ENCODE assay signal across 8 mouse cellular contexts in genomic region chr5:41763731-41764721, GRCm38 (mm10). TPM values are rescaled to one million over a fixed set of nuclear protein-coding genes. Genes with fewer than 3 reads are reported as not detected.
A peak's percentile ranks its signal among the peaks of the same experiment; 100 is the strongest.
DNase-seq lines count a peak whose midpoint lies in the region; ATAC-seq lines count a peak whose summit lies in the region.

Gene Nkx3-2 (minus strand): TSS chr5:41764501.

- peaks cover 87% of the 10 kb centered on the region for H3K27me3 ChIP-seq in heart, embryonic 10.5 days (ENCODE audit: insufficient read depth, poor library complexity, severe bottlenecking)
- peaks cover 80% of the 10 kb centered on the region for H3K27me3 ChIP-seq in hindbrain, embryonic 11.5 days (ENCODE audit: control insufficient read depth, insufficient read depth, low read length)
- peaks cover 88% of the 10 kb centered on the region for H3K27me3 ChIP-seq in midbrain, embryonic 14.5 days (ENCODE audit: control insufficient read depth, insufficient read depth, low read length)

- H3K36me3 ChIP-seq in heart, embryonic 10.5 days: no peaks in the 10 kb centered on the region
- H3K36me3 ChIP-seq in hindbrain, embryonic 11.5 days (ENCODE audit: control insufficient read depth, insufficient read depth, low read length): no peaks in the 10 kb centered on the region
- H3K36me3 ChIP-seq in midbrain, embryonic 14.5 days (ENCODE audit: control insufficient read depth, insufficient read depth, low read length): no peaks in the 10 kb centered on the region

- intact Hi-C loops in heart, postnatal 36 days (cut with DNase I): no loop called here
- intact Hi-C loops in left cerebral cortex, postnatal 14 days (cut with DNase I): no loop called here

- peak; percentile 79 for ATAC-seq in hindbrain, embryonic 11.5 days (ENCODE audit: low FRiP score)
- peak; percentile 40; the same call in 1 of the 2 replicates for ATAC-seq in midbrain, embryonic 14.5 days (ENCODE audit: low FRiP score, low TSS enrichment)

- H3K9ac ChIP-seq in hindbrain, embryonic 11.5 days (ENCODE audit: low read depth, low read length): no peak within 1 kb of the TSS
- no peak within 1 kb of the TSS for H3K9ac ChIP-seq in midbrain, embryonic 14.5 days (replicated peaks; ENCODE audit: low read length)

- no peak within 1 kb of the TSS for H3K27ac ChIP-seq in heart, embryonic 10.5 days
- H3K27ac ChIP-seq in hindbrain, embryonic 11.5 days (ENCODE audit: low read depth, low read length): no peak within 1 kb of the TSS
- no peak within 1 kb of the TSS for H3K27ac ChIP-seq in midbrain, embryonic 14.5 days (replicated peaks; ENCODE audit: low read depth, low read length)

- DNase-seq in heart, embryonic 10.5 days (ENCODE audit: low spot score): no peak
- no peak for DNase-seq in heart, postnatal 36 days
- DNase-seq in NIH3T3 (ENCODE audit: low read depth): peak; percentile 22
- peak; percentile 77 for DNase-seq in hindbrain, embryonic 11.5 days (ENCODE audit: low spot score)
- peak; percentile 42 for DNase-seq in midbrain, embryonic 14.5 days
- DNase-seq in cerebellum, adult 9-11 months: no peak
- no peak for DNase-seq in left cerebral cortex, postnatal 14 days (ENCODE audit: low spot score in 2 of 2)
- no peak for DNase-seq in layer of hippocampus, postnatal 14 days (ENCODE audit: low spot score in 2 of 2)

- H3K4me2 ChIP-seq in hindbrain, embryonic 11.5 days (replicated peaks; ENCODE audit: low read depth, low read length): peak within 1 kb of the TSS; percentile 45
- peak within 1 kb of the TSS; percentile 54 for H3K4me2 ChIP-seq in midbrain, embryonic 14.5 days (ENCODE audit: low read length)

- no peaks in the 10 kb centered on the region for H3K9me3 ChIP-seq in heart, embryonic 10.5 days
- H3K9me3 ChIP-seq in hindbrain, embryonic 11.5 days (ENCODE audit: control insufficient read depth, low read length): no peaks in the 10 kb centered on the region
- no peaks in the 10 kb centered on the region for H3K9me3 ChIP-seq in midbrain, embryonic 14.5 days (ENCODE audit: control insufficient read depth, low read length)

- WGBS in heart, embryonic 10.5 days: under 1% methylated on average over 74 of the region's 79 CpGs
- WGBS in hindbrain, embryonic 11.5 days: under 1% methylated on average over 62 of the region's 79 CpGs
- WGBS in midbrain, embryonic 14.5 days: under 1% methylated on average over 78 of the region's 79 CpGs

- peak within 1 kb of the TSS; percentile 63 for H3K4me3 ChIP-seq in heart, embryonic 10.5 days
- H3K4me3 ChIP-seq in hindbrain, embryonic 11.5 days (ENCODE audit: low read depth, low read length): peak within 1 kb of the TSS; percentile 32
- peak within 1 kb of the TSS; percentile 29 for H3K4me3 ChIP-seq in midbrain, embryonic 14.5 days (replicated peaks; ENCODE audit: low read depth, low read length)

- H3K4me1 ChIP-seq in heart, embryonic 10.5 days: peaks cover 34% of the 10 kb centered on the region
- H3K4me1 ChIP-seq in hindbrain, embryonic 11.5 days (replicated peaks; ENCODE audit: control insufficient read depth, insufficient read depth, low read length): peaks cover 2% of the 10 kb centered on the region
- H3K4me1 ChIP-seq in midbrain, embryonic 14.5 days (ENCODE audit: control insufficient read depth, insufficient read depth, low read length): peaks cover 15% of the 10 kb centered on the region

RNA-seq across cellular contexts. Expression of gene Nkx3-2, which starts in this region (rescaled TPM):
- 0.48 and 2.7 TPM in 2 replicates for polyA plus RNA-seq in heart, embryonic 10.5 days (2016; fragmentation: Nextera tagmentation; extraction: Ambion mirVana)
- not detected for total RNA-seq in heart, postnatal 36 days (2021)
- polyA plus RNA-seq in hindbrain, embryonic 11.5 days (2014; fragmentation: Nextera tagmentation; extraction: Ambion mirVana): 0.84 and 1.0 TPM in 2 replicates
- polyA plus RNA-seq in midbrain, embryonic 14.5 days (2014; fragmentation: Nextera tagmentation; extraction: Ambion mirVana): not detected in 2 replicates
- total RNA-seq in left cerebral cortex, postnatal 14 days (2021): not detected
- not detected for total RNA-seq in layer of hippocampus, postnatal 14 days (2021)

Comparison
In these comparisons a context has a peak if more than half of its experiments do, and no peak if none do; other contexts are left out.
1. Peak in DNase-seq, ATAC-seq, H3K4me3 ChIP-seq and H3K4me2 ChIP-seq in midbrain, embryonic 14.5 days; RNA of the gene not detected or under 1 TPM.
2. DNase-seq: peak in NIH3T3 (single experiment) and hindbrain, embryonic 11.5 days (single experiment); none in heart, embryonic 10.5 days (single experiment), heart, postnatal 36 days (0 of 2), cerebellum, adult 9-11 months (single experiment), left cerebral cortex, postnatal 14 days (0 of 2) and layer of hippocampus, postnatal 14 days (0 of 2).
3. Peak in every context shown above with its lines, with median percentiles within 50 percentile points of each other: H3K4me3 ChIP-seq.